Mouse (Mus musculus) embryo, embryonic 11.5 days (tissue): ENCODE measurements at regions not wholly inside any gene's neighbourhood (a gene's known extent, or its start where the extent isn't known, plus 50 kb on each side); places are given as distances from the start of the nearest gene placed in this dataset.

Source experiments
- DNase-seq: peaks from one replicate; pipeline ENCODE4 v3.0.0-alpha.2; 2012; ENCODE audit warnings: low read depth, low spot score

GRCm38 (mm10) chr7:129982411-129982810, 390.7 kb downstream of the Wdr11 start:
- no peak for DNase-seq

GRCm38 (mm10) chr7:129983601-129984120, 392.0 kb downstream of the Wdr11 start:
- DNase-seq, result no peak

DNA sequence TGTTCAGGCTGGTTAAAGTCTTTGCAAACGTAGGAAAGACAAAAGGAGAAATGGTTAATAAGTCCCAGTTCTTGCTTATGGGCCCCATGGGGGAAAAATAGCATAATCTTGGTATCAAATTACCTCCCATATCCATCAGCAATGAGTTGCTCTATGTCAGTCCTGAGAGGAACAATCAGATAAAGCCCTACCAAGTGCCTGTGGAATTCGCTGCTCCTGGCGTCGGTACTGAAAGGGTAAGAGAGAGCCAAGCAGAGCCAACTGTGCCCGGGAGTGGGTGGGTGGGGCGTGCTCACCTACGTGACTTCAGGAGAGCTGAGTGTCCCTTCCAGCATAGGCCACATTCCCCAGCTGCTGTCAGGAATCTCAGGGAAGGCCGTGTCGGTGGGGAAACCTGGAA, 392.7 kb downstream of the Wdr11 start:
- no peak for DNase-seq

DNA sequence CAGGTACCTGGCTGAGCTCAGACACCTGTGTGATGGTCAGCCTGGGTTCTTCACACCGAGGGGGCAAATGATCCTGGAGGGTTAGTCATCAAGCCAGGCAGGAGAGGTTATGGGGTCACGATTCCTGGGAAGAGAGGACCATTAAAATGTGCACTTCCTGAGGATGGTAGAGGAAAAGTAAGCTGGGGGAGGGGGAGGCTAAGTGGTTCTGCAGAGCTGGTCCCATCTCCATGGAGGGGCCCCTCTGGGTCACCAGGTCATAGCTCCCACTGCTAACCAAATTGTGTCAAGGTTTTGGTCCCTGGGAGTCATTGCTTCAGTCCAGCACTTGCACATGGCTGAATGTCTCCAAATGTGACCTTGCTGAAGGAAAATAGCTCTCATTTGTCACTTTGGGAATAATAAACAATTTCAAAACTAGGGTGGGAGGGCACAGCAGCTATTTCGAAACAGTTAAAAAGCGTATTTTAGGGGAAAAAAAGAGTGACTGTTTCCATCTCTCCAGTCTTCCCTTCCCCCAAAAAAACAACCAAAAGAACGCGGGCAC, 395.5 kb downstream of the Wdr11 start:
- DNase-seq, result no peak

GRCm38 (mm10) chr7:129987713-129988112, 396.1 kb downstream of the Wdr11 start:
- DNase-seq, result no peak

DNA sequence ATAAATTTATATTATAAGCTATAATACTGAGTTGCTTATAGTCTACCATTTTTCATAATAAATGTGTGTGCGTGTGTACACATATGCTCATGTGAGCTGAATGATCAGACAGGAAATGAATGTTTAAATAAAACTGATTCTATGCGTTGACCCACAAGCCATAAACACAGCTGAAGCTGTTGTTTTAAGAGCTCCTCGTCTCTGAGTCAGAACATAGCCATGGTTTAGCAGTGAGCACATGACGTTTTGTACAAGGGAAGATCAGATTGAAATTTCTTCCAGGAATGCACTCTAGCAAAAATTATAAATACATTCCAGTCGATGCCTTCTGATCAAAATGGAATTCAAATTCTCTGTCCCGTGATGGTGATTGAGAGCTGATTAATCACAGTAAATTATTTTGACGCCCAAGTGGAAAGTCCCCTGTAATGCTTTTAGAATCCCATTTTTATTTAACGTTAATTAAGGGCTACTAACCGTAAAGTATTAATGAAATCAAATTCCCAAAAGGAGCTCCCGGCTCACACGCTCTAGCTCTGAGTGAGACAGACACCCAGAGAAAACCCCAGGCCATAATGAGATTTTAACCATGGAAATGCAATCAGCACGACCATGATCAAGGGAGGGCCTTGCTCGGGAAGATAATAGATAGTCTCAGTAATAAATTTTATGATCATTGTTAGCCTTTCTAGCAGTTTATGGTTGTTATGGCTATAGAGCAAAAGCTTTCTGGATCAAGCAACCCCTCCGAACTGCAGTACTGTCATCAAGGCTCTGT, 402.0 kb downstream of the Wdr11 start:
- DNase-seq, result no peak

- no peak for DNase-seq
These were observed 403.9 kb downstream of the Wdr11 start for GRCm38 (mm10) chr7:129995529-129995928.

- DNase-seq, result no peak
These were observed 409.4 kb downstream of the Wdr11 start for GRCm38 (mm10) chr7:130001064-130001463.

DNA sequence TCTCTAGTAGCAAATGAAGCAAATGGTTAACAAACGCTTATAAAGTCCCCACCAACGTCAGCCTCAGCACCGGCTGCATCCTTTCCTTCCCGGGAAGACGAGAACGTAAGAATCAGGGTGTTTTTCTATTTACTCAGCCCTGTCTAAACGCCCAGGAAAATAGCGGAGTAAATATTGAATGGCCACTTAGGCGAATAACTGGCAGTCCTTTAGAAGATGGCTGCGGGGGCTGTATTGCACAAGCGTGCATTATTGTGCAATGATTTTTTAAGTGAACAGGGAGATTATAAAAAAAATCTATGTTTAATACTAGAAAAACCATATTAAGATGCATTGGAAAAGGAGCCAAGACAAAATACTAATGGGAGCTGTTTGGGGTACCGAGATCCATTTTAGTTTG, 410.3 kb downstream of the Wdr11 start:
- no peak for DNase-seq

- no peak for DNase-seq
These were observed 413.7 kb downstream of the Wdr11 start for GRCm38 (mm10) chr7:130005406-130005805.

GRCm38 (mm10) chr7:130007993-130008583, 416.4 kb downstream of the Wdr11 start:
- DNase-seq, result no peak

- no peak for DNase-seq
These were observed 417.1 kb downstream of the Wdr11 start for GRCm38 (mm10) chr7:130008591-130009418.

DNA sequence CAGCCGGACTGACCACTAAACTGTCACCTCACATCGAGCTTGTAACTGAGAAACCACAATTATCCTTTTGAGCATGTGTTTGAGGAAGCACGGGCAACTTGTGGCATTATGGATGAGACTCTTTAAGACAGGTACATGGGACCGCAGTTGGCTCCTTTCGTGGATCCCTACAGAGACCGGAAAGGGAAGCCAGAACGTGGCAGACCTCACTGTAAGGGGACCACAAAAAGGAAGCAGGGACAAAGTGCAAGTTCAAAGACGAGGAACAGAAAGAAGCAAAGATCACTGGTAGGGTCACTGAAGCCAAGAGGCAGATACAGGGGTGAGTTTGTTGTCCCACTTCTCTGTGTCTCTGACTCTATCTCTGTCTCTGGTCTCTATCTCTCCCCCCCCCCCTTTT, 420.4 kb downstream of the Wdr11 start:
- DNase-seq, result no peak

GRCm38 (mm10) chr7:130013109-130013508, 421.4 kb downstream of the Wdr11 start:
- no peak for DNase-seq

- DNase-seq, result no peak
These were observed 422.9 kb downstream of the Wdr11 start for GRCm38 (mm10) chr7:130014609-130015008.

DNA sequence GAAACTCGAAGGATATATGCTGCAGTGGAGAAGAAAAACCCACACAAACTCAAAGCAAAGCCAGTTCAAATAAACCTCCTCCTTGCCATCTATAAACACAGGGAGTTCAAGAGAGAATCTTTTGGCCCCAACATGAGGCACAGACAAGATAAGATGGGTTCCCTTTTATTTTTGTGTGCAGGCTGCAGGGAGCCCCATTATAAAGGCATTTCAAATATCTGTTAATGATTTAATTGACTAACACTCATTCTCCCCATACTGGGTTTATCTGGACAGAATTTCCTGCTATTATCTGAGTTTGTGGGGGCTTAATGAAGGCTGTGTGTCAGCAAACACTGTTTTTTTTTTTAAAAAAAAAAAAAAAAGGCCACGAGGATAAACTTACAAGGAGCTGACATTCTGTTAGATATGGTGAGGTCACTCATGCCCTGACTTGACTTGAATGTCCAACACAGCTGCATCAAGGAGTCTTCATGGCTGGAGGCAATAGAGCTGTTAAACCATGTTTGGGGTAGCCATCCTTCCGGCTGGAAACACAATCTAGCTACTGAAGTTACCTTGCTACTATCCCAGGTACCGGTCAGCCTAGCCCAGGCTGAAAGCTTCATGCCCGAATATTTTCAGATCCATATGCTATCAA, 423.8 kb downstream of the Wdr11 start:
- no peak for DNase-seq

GRCm38 (mm10) chr7:130016015-130016874, 424.6 kb downstream of the Wdr11 start:
- DNase-seq, result no peak

GRCm38 (mm10) chr7:130018891-130019290, 427.2 kb downstream of the Wdr11 start:
- no peak for DNase-seq

GRCm38 (mm10) chr7:130028945-130029344, 437.3 kb downstream of the Wdr11 start:
- no peak for DNase-seq

GRCm38 (mm10) chr7:130030711-130031110, 439.0 kb downstream of the Wdr11 start:
- no peak for DNase-seq
